Mouse (Mus musculus): ENCODE data around the gene Fuom.

GRCm38 (mm10) chr7:140095556-140095955, 6.7 kb downstream of the Fuom start:
- no peak for TF ChIP-seq CTCF (conservative IDR thresholded peaks at IDR 0.05; ENCODE audit: low read length)
- no peak for TF ChIP-seq POU5F1 (IDR thresholded peaks at IDR 0.05; ENCODE audit: borderline replicate concordance, low read length)

All from E14TG2a.4 (cell line).